Mouse (Mus musculus): ENCODE results near the gene Mc1r.
"Not testable (repeated sequence)": the region's sequence is repeated elsewhere in the genome, so short reads cannot be mapped to it uniquely, and the experiment has no call there.

The Mc1r gene

GRCm38 (mm10) chr8:123411781-123412327 lies 4.9 kb downstream of the Mc1r start:
- DNase-seq (ENCODE audit: low read depth, low spot score), result no peak

- DNase-seq (ENCODE audit: low read depth, low spot score), result peak; percentile 43
Measured at GRCm38 (mm10) chr8:123412560-123413170, 5.8 kb downstream of the Mc1r start.

GRCm38 (mm10) chr8:123414255-123414654 lies 7.3 kb downstream of the Mc1r start:
- peak; percentile 46 for DNase-seq (ENCODE audit: low read depth, low spot score)

- DNase-seq (ENCODE audit: low read depth, low spot score), result not testable (repeated sequence)
Measured at GRCm38 (mm10) chr8:123414997-123415696, 8.2 kb downstream of the Mc1r start.

GRCm38 (mm10) chr8:123415967-123416943 lies 9.3 kb downstream of the Mc1r start:
- no peak for DNase-seq (ENCODE audit: low read depth, low spot score)

- no peak for DNase-seq (ENCODE audit: low read depth, low spot score)
Measured at GRCm38 (mm10) chr8:123416944-123417555, 10.1 kb downstream of the Mc1r start.

GRCm38 (mm10) chr8:123419711-123420110 lies 12.8 kb downstream of the Mc1r start:
- no peak for DNase-seq (ENCODE audit: low read depth, low spot score)

GRCm38 (mm10) chr8:123420525-123421281 lies 13.8 kb downstream of the Mc1r start:
- no peak for DNase-seq (ENCODE audit: low read depth, low spot score)

- no peak for DNase-seq (ENCODE audit: low read depth, low spot score)
Measured at GRCm38 (mm10) chr8:123421325-123421724, 14.4 kb downstream of the Mc1r start.

GRCm38 (mm10) chr8:123422056-123422780 lies 15.3 kb downstream of the Mc1r start:
- DNase-seq (ENCODE audit: low read depth, low spot score), result peak; percentile 70

- DNase-seq (ENCODE audit: low read depth, low spot score), result no peak
Measured at GRCm38 (mm10) chr8:123422781-123423159, 15.9 kb downstream of the Mc1r start.

- DNase-seq (ENCODE audit: low read depth, low spot score), result no peak
Measured at GRCm38 (mm10) chr8:123423441-123423840, 16.5 kb downstream of the Mc1r start, which contains the start of gene Def8. Gene Def8 (plus strand): TSS chr8:123423527.

- DNase-seq (ENCODE audit: low read depth, low spot score), result no peak
Measured at GRCm38 (mm10) chr8:123426511-123427509, 19.9 kb downstream of the Mc1r start.

- no peak for DNase-seq (ENCODE audit: low read depth, low spot score)
Measured at GRCm38 (mm10) chr8:123427639-123428275, 20.9 kb downstream of the Mc1r start.

- DNase-seq (ENCODE audit: low read depth, low spot score), result no peak
Measured at GRCm38 (mm10) chr8:123428343-123428893, 21.5 kb downstream of the Mc1r start.

- DNase-seq (ENCODE audit: low read depth, low spot score), result no peak
Measured at GRCm38 (mm10) chr8:123428939-123429721, 22.2 kb downstream of the Mc1r start.

GRCm38 (mm10) chr8:123429722-123430013 lies 22.8 kb downstream of the Mc1r start:
- DNase-seq (ENCODE audit: low read depth, low spot score), result not testable (repeated sequence)
